Mouse (Mus musculus) megakaryocyte, embryonic 14.5 days (primary cell): ENCODE results near the gene Ccdc61.

ENCODE experiments used
- FLI1 ChIP-seq: IDR thresholded peaks from 2 replicates; pipeline ENCODE4 v1.6.1; 2012; ENCODE audit warnings: low read length, inconsistent platforms, mixed read lengths
- GATA1 ChIP-seq: IDR thresholded peaks from 3 replicates; pipeline ENCODE4 v1.6.1; 2012; ENCODE audit warnings: mixed read lengths, low read length, inconsistent platforms, borderline replicate concordance

DNA sequence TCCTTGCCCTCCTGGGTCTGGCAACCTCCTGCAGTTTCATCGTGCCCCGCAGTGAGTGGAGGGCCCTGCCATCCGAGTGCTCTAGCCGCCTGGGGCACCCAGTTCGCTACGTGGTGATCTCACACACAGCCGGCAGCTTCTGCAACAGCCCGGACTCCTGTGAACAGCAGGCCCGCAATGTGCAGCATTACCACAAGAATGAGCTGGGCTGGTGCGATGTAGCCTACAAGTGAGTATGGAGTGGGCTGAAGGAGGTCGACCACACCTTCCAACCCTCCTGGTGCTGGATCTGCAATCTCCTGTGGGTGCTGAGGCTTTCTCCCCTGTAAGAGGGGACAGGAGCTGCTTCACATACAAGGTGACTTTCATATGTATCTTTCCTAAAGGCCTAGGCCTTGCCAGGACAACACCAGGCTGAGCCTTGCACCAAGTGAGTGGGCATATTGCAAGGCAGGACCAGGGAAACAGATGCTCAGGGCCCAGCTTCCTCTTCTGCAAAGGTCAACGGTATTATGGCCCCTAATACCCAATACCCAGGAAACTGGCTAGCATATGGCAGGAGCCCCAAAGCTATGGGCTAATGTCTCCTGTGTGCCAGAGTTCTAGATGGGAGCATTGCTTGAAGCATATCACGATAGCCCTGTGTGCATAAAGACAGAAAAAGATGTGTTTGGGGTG is 25.3 kb downstream of the Ccdc61 start:
- no peak for TF ChIP-seq GATA1
- no peak for TF ChIP-seq FLI1
